Mouse (Mus musculus): ENCODE results near the gene Tekt1. TPM values are rescaled to one million over a fixed set of nuclear protein-coding genes. Genes with fewer than 3 reads are reported as not detected.

The Tekt1 gene
- not detected in 2 replicates for total RNA-seq (2014; fragmentation: Nextera tagmentation)
- not detected in 2 replicates for total RNA-seq (2017)
- polyA plus RNA-seq (2012), result not detected in 2 replicates

- TF ChIP-seq GATA1 (IDR thresholded peaks at IDR 0.05; ENCODE audit: borderline replicate concordance, low read length) (no peak), CTCF (IDR thresholded peaks at IDR 0.05; ENCODE audit: low read depth, low read length) (no peak), POLR2AphosphoS5 (IDR thresholded peaks at IDR 0.05; ENCODE audit: insufficient replicate concordance, low read depth, low read length) (no peak), GATA2 (IDR thresholded peaks at IDR 0.05; ENCODE audit: borderline replicate concordance, low read depth, low read length) (no peak), TAL1 (conservative IDR thresholded peaks at IDR 0.05; ENCODE audit: low read depth, low read length) (no peak)
- DNase-seq (ENCODE audit: low spot score) (no peak), ATAC-seq (ENCODE audit: extremely low read depth, insufficient number of reproducible peaks, low FRiP score, poor library complexity, severe bottlenecking) (no peak)
- H3K4me1 ChIP-seq (ENCODE audit: insufficient read depth, low read depth, low read length), result no peaks in the 10 kb centered on the region
- no peaks in the 10 kb centered on the region for H3K36me3 ChIP-seq (replicated peaks)
- no peaks in the 10 kb centered on the region for H3K9me3 ChIP-seq (replicated peaks)
- H3K4me3 ChIP-seq (ENCODE audit: low read depth, low read length), result no peak within 1 kb of the TSS
- H3K27me3 ChIP-seq (ENCODE audit: insufficient read depth, low read length), result peaks cover 5% of the 10 kb centered on the region
Observed at GRCm38 (mm10) chr11:72362347-72362741, at the start of gene Tekt1. TSS of gene Tekt1 (minus strand) at chr11:72362442.

- H3K27me3 ChIP-seq (ENCODE audit: insufficient read depth, low read length), result peaks cover 63% of the 10 kb centered on the region
- ATAC-seq (ENCODE audit: extremely low read depth, insufficient number of reproducible peaks, low FRiP score, poor library complexity, severe bottlenecking), result no peak
Observed at GRCm38 (mm10) chr11:72411945-72412344, 49.7 kb upstream of the Tekt1 start.

GRCm38 (mm10) chr11:72411093-72411921 is 49.1 kb upstream of the Tekt1 start, which contains the start of gene Smtnl2:
TSS of gene Smtnl2 (minus strand) at chr11:72411713.
- DNase-seq (ENCODE audit: low spot score) (no peak), ATAC-seq (ENCODE audit: extremely low read depth, insufficient number of reproducible peaks, low FRiP score, poor library complexity, severe bottlenecking) (no peak)
- Histone ChIP-seq H3K27me3 (ENCODE audit: insufficient read depth, low read length) (peaks cover 64% of the 10 kb centered on the region), H3K4me3 (ENCODE audit: low read depth, low read length) (peak within 1 kb of the TSS; percentile 14; the same call in 1 of the 2 replicates), H3K9me3 (replicated peaks) (peaks cover 5% of the 10 kb centered on the region), H3K4me1 (ENCODE audit: insufficient read depth, low read depth, low read length) (peaks cover 20% of the 10 kb centered on the region), H3K36me3 (replicated peaks) (no peaks in the 10 kb centered on the region)
- TF ChIP-seq CTCF (IDR thresholded peaks at IDR 0.05; ENCODE audit: low read depth, low read length) (no peak), POLR2AphosphoS5 (IDR thresholded peaks at IDR 0.05; ENCODE audit: insufficient replicate concordance, low read depth, low read length) (no peak), TAL1 (conservative IDR thresholded peaks at IDR 0.05; ENCODE audit: low read depth, low read length) (no peak)

More at GRCm38 (mm10) chr11:72411945-72412344, 49.7 kb upstream of the Tekt1 start:
- peaks cover 5% of the 10 kb centered on the region for H3K9me3 ChIP-seq (replicated peaks)
- DNase-seq (ENCODE audit: low spot score), result no peak
- no peak overlapping the region for H3K4me3 ChIP-seq (ENCODE audit: low read depth, low read length)
- H3K4me1 ChIP-seq (ENCODE audit: insufficient read depth, low read depth, low read length), result peaks cover 26% of the 10 kb centered on the region
- TF ChIP-seq GATA2 (IDR thresholded peaks at IDR 0.05; ENCODE audit: borderline replicate concordance, low read depth, low read length) (no peak), POLR2AphosphoS5 (IDR thresholded peaks at IDR 0.05; ENCODE audit: insufficient replicate concordance, low read depth, low read length) (no peak)
- H3K36me3 ChIP-seq (replicated peaks), result no peaks in the 10 kb centered on the region

GRCm38 (mm10) chr11:72410521-72411092 is 48.4 kb upstream of the Tekt1 start:
- Histone ChIP-seq H3K4me3 (ENCODE audit: low read depth, low read length) (no peak overlapping the region), H3K27me3 (ENCODE audit: insufficient read depth, low read length) (peaks cover 70% of the 10 kb centered on the region), H3K9me3 (replicated peaks) (peaks cover 5% of the 10 kb centered on the region), H3K4me1 (ENCODE audit: insufficient read depth, low read depth, low read length) (peaks cover 19% of the 10 kb centered on the region), H3K36me3 (replicated peaks) (no peaks in the 10 kb centered on the region)
- DNase-seq (ENCODE audit: low spot score) (no peak), ATAC-seq (ENCODE audit: extremely low read depth, insufficient number of reproducible peaks, low FRiP score, poor library complexity, severe bottlenecking) (no peak)
- TF ChIP-seq GATA1 (IDR thresholded peaks at IDR 0.05; ENCODE audit: borderline replicate concordance, low read length), result no peak
- no peak for TF ChIP-seq CTCF (IDR thresholded peaks at IDR 0.05; ENCODE audit: low read depth, low read length)
- no peak for TF ChIP-seq POLR2AphosphoS5 (IDR thresholded peaks at IDR 0.05; ENCODE audit: insufficient replicate concordance, low read depth, low read length)
- TF ChIP-seq GATA2 (IDR thresholded peaks at IDR 0.05; ENCODE audit: borderline replicate concordance, low read depth, low read length), result no peak
- TF ChIP-seq TAL1 (conservative IDR thresholded peaks at IDR 0.05; ENCODE audit: low read depth, low read length), result no peak

- TF ChIP-seq CTCF (IDR thresholded peaks at IDR 0.05; ENCODE audit: low read depth, low read length) (no peak), GATA1 (IDR thresholded peaks at IDR 0.05; ENCODE audit: borderline replicate concordance, low read length) (no peak), GATA2 (IDR thresholded peaks at IDR 0.05; ENCODE audit: borderline replicate concordance, low read depth, low read length) (no peak), POLR2AphosphoS5 (IDR thresholded peaks at IDR 0.05; ENCODE audit: insufficient replicate concordance, low read depth, low read length) (no peak), TAL1 (conservative IDR thresholded peaks at IDR 0.05; ENCODE audit: low read depth, low read length) (no peak)
Observed at GRCm38 (mm10) chr11:72409649-72410385, 47.6 kb upstream of the Tekt1 start.

More at GRCm38 (mm10) chr11:72409649-72410385, 47.6 kb upstream of the Tekt1 start:
- Histone ChIP-seq H3K36me3 (replicated peaks) (no peaks in the 10 kb centered on the region), H3K9me3 (replicated peaks) (peaks cover 5% of the 10 kb centered on the region), H3K4me1 (ENCODE audit: insufficient read depth, low read depth, low read length) (peaks cover 12% of the 10 kb centered on the region), H3K27me3 (ENCODE audit: insufficient read depth, low read length) (peaks cover 67% of the 10 kb centered on the region), H3K4me3 (ENCODE audit: low read depth, low read length) (no peak overlapping the region)
- no peak for ATAC-seq (ENCODE audit: extremely low read depth, insufficient number of reproducible peaks, low FRiP score, poor library complexity, severe bottlenecking)
- DNase-seq (ENCODE audit: low spot score), result no peak

All from G1E (cell line).